Comparison of ENCODE assay signal across 21 mouse cellular contexts in the genomic region with DNA sequence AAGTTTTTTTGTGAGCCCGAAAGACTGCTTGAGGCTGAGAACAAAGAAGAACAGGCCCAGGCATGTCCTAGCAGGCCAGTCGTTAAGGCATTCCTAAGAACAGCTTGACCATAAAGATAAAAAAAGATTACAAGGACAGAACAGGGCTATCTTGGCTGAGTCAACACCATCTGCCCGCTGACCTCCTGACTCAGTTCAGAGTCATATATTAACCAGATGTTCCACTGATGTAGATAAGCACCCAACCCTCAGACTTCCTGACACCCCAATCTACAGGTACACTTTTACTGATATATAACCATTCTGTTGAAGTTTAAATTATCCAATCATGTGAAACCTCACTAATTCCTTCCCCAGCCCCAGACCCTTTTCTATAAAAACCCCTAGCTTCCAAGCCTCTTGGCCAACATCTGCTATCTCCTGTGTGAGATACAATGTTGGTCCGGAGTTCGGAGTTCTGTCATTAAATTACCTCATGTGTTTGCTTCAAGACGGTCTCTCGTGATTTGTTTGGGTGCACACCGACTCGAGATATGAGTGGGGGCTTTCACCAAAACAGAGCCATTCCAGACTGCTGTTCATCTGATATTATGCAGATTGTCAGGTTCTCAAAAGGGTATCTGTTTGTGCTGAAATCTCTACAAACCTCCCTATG.
"Had no signal": no experiment of that assay in that cellular context is flagged by ENCODE, and none has a peak within 500 bp of the region (broad histone marks: within the 10 kb centered on the region; RNA-seq: fewer than 3 reads in every experiment).

No protein-coding gene starts in this region.

- H3K36me3 ChIP-seq: limb, embryonic 12.5 days; limb, embryonic 15.5 days; liver, embryonic 13.5 days; neural tube, embryonic 12.5 days; neural tube, embryonic 15.5 days had no signal

- H3K9me3 ChIP-seq: limb, embryonic 12.5 days; limb, embryonic 15.5 days; liver, embryonic 13.5 days; neural tube, embryonic 12.5 days; neural tube, embryonic 15.5 days had no signal

- DNase-seq: kidney, adult 18-20 months; kidney, adult 9 months; kidney, postnatal 25 days; layer of hippocampus, postnatal 36 days; left cerebral cortex, postnatal 4 days; liver, embryonic 13.5 days; lung, adult 2 months; lung, postnatal 14 days; lung, postnatal 4 days; midbrain, embryonic 14.5 days; right cerebral cortex, postnatal 25 days; spleen, adult 18-20 months; thymus, adult 18-20 months; thymus, postnatal 36 days had no signal

- H3K4me2 ChIP-seq: limb, embryonic 12.5 days; limb, embryonic 15.5 days; liver, embryonic 13.5 days; midbrain, embryonic 11.5 days; neural tube, embryonic 12.5 days; neural tube, embryonic 15.5 days had no signal

- H3K27ac ChIP-seq: layer of hippocampus, adult 2 months; left cerebral cortex, adult 2 months; limb, embryonic 12.5 days; limb, embryonic 15.5 days; liver, embryonic 13.5 days; neural tube, embryonic 12.5 days; neural tube, embryonic 15.5 days had no signal

- H3K4me3 ChIP-seq: layer of hippocampus, adult 2 months; left cerebral cortex, adult 2 months; limb, embryonic 12.5 days; limb, embryonic 15.5 days; liver, embryonic 13.5 days; neural tube, embryonic 12.5 days; neural tube, embryonic 15.5 days had no signal

- H3K27me3 ChIP-seq: limb, embryonic 12.5 days; limb, embryonic 15.5 days; liver, embryonic 13.5 days; neural tube, embryonic 12.5 days; neural tube, embryonic 15.5 days had no signal

- H3K9ac ChIP-seq: limb, embryonic 12.5 days; limb, embryonic 15.5 days; liver, embryonic 13.5 days; neural tube, embryonic 12.5 days; neural tube, embryonic 15.5 days had no signal

- H3K4me1 ChIP-seq: limb, embryonic 12.5 days; limb, embryonic 15.5 days; liver, embryonic 13.5 days; neural tube, embryonic 12.5 days; neural tube, embryonic 15.5 days had no signal
